Mouse (Mus musculus): ENCODE measurements around the gene Hfm1.

Gene Hfm1

GRCm38 (mm10) chr5:106847045-106847444, 79.1 kb downstream of the Hfm1 start:
- in situ Hi-C loops (cut with MseI, MboI) = no loop called here

GRCm38 (mm10) chr5:106843906-106844305, 82.2 kb downstream of the Hfm1 start:
- in situ Hi-C loops (cut with MseI, MboI) = no loop called here

- in situ Hi-C loops (cut with MseI, MboI) = no loop called here
Measured at GRCm38 (mm10) chr5:106833025-106833424, 93.1 kb downstream of the Hfm1 start.

GRCm38 (mm10) chr5:106831401-106831800, 94.7 kb downstream of the Hfm1 start:
- in situ Hi-C loops (cut with MseI, MboI) = no loop called here

GRCm38 (mm10) chr5:106830775-106831174, 95.3 kb downstream of the Hfm1 start:
- in situ Hi-C loops (cut with MseI, MboI) = no loop called here

GRCm38 (mm10) chr5:106826740-106827139, 99.4 kb downstream of the Hfm1 start:
- in situ Hi-C loops (cut with MseI, MboI) = no loop called here

- in situ Hi-C loops (cut with MseI, MboI) = no loop called here
Measured at GRCm38 (mm10) chr5:106826044-106826443, 100.1 kb downstream of the Hfm1 start.

- in situ Hi-C loops (cut with MseI, MboI) = no loop called here
Measured at GRCm38 (mm10) chr5:106825301-106825853, 100.7 kb downstream of the Hfm1 start.

- in situ Hi-C loops (cut with MseI, MboI) = no loop called here
Measured at GRCm38 (mm10) chr5:106824716-106825115, 101.4 kb downstream of the Hfm1 start.

- in situ Hi-C loops (cut with MseI, MboI) = no loop called here
Measured at GRCm38 (mm10) chr5:106819630-106820029, 106.5 kb downstream of the Hfm1 start.

- in situ Hi-C loops (cut with MseI, MboI) = no loop called here
Measured at GRCm38 (mm10) chr5:106815923-106816654, 110.0 kb downstream of the Hfm1 start.

GRCm38 (mm10) chr5:106814611-106815010, 111.5 kb downstream of the Hfm1 start:
- in situ Hi-C loops (cut with MseI, MboI) = no loop called here

- in situ Hi-C loops (cut with MseI, MboI) = no loop called here
Measured at GRCm38 (mm10) chr5:106803094-106803493, 123.0 kb downstream of the Hfm1 start.

GRCm38 (mm10) chr5:106801886-106802798, 124.0 kb downstream of the Hfm1 start:
- in situ Hi-C loops (cut with MseI, MboI) = no loop called here

- in situ Hi-C loops (cut with MseI, MboI) = no loop called here
Measured at GRCm38 (mm10) chr5:106801215-106801863, 124.8 kb downstream of the Hfm1 start.

- in situ Hi-C loops (cut with MseI, MboI) = loop anchor here in 1 of 2 experiments (25.0 kb wide), 1 partner anchor 336 kb away; the partner anchor contains the start of gene Barhl2
Measured at GRCm38 (mm10) chr5:106797896-106798295, 128.2 kb downstream of the Hfm1 start.

- in situ Hi-C loops (cut with MseI, MboI) = loop anchor here in 1 of 2 experiments (25.0 kb wide), 1 partner anchor 329 kb away; the partner anchor contains the start of gene Barhl2
Measured at GRCm38 (mm10) chr5:106791241-106791572, 134.9 kb downstream of the Hfm1 start.

GRCm38 (mm10) chr5:106790496-106791240, 135.5 kb downstream of the Hfm1 start:
- in situ Hi-C loops (cut with MseI, MboI) = loop anchor here in 1 of 2 experiments (25.0 kb wide), 1 partner anchor 328 kb away; the partner anchor contains the start of gene Barhl2
